Mouse (Mus musculus): ENCODE measurements around the gene Rap2a. TPM values are rescaled to one million over a fixed set of nuclear protein-coding genes. Genes with fewer than 3 reads are reported as not detected.

Gene Rap2a
- total and polyA plus RNA-seq, 3 experiments: 8.5 to 9.3 (median 8.9) TPM

- H3K27ac ChIP-seq: no peak overlapping the region
Observed at GRCm38 (mm10) chr14:120508566-120509365, 30.5 kb downstream of the Rap2a start.

GRCm38 (mm10) chr14:120509366-120509640 lies 31.1 kb downstream of the Rap2a start:
- H3K36me3 ChIP-seq (ENCODE audit: control insufficient read depth, insufficient read depth, low read length): no peaks in the 10 kb centered on the region
- H3K4me3 ChIP-seq: no peak overlapping the region
- H3K4me1 ChIP-seq (ENCODE audit: control insufficient read depth, insufficient read depth, low read length): no peaks in the 10 kb centered on the region; the same call in 1 of the 2 replicates
- 91% methylated on average over 5 of the region's 5 CpGs for WGBS
- DNase-seq: no peak
- no peak overlapping the region for H3K27ac ChIP-seq
- no peaks in the 10 kb centered on the region for H3K79me2 ChIP-seq (replicated peaks; ENCODE audit: control insufficient read depth, insufficient read depth, low read length)
- H3K9ac ChIP-seq (ENCODE audit: low read depth, low read length): no peak overlapping the region
- TF ChIP-seq EP300 (IDR thresholded peaks at IDR 0.05; ENCODE audit: insufficient read depth, low read depth, low read length): no peak
- no peak for TF ChIP-seq CTCF (IDR thresholded peaks at IDR 0.05)
- TF ChIP-seq POLR2A (IDR thresholded peaks at IDR 0.05; ENCODE audit: insufficient read depth, low read depth, low read length): no peak
- intact Hi-C loops (cut with DNase I): no loop called here
- H3K27me3 ChIP-seq (ENCODE audit: control insufficient read depth, insufficient read depth, low read length): no peaks in the 10 kb centered on the region

More at GRCm38 (mm10) chr14:120508566-120509365, 30.5 kb downstream of the Rap2a start:
- no peak for DNase-seq
- TF ChIP-seq CTCF (IDR thresholded peaks at IDR 0.05): no peak
- TF ChIP-seq EP300 (IDR thresholded peaks at IDR 0.05; ENCODE audit: insufficient read depth, low read depth, low read length): no peak
- no peak for TF ChIP-seq POLR2A (IDR thresholded peaks at IDR 0.05; ENCODE audit: insufficient read depth, low read depth, low read length)
- Histone ChIP-seq H3K79me2 (replicated peaks; ENCODE audit: control insufficient read depth, insufficient read depth, low read length) (no peaks in the 10 kb centered on the region), H3K27me3 (ENCODE audit: control insufficient read depth, insufficient read depth, low read length) (no peaks in the 10 kb centered on the region), H3K9ac (ENCODE audit: low read depth, low read length) (no peak overlapping the region), H3K36me3 (ENCODE audit: control insufficient read depth, insufficient read depth, low read length) (no peaks in the 10 kb centered on the region), H3K4me1 (ENCODE audit: control insufficient read depth, insufficient read depth, low read length) (no peaks in the 10 kb centered on the region; the same call in 1 of the 2 replicates), H3K4me3 (no peak overlapping the region)
- WGBS: 67% methylated on average over 16 of the region's 16 CpGs
- intact Hi-C loops (cut with DNase I): no loop called here

- Histone ChIP-seq H3K79me2 (replicated peaks; ENCODE audit: control insufficient read depth, insufficient read depth, low read length) (no peaks in the 10 kb centered on the region), H3K4me1 (ENCODE audit: control insufficient read depth, insufficient read depth, low read length) (no peaks in the 10 kb centered on the region; the same call in none of the 2 replicates), H3K27me3 (ENCODE audit: control insufficient read depth, insufficient read depth, low read length) (no peaks in the 10 kb centered on the region), H3K27ac (no peak overlapping the region), H3K36me3 (ENCODE audit: control insufficient read depth, insufficient read depth, low read length) (no peaks in the 10 kb centered on the region), H3K9ac (ENCODE audit: low read depth, low read length) (no peak overlapping the region), H3K4me3 (no peak overlapping the region)
- intact Hi-C loops (cut with DNase I): no loop called here
- TF ChIP-seq POLR2A (IDR thresholded peaks at IDR 0.05; ENCODE audit: insufficient read depth, low read depth, low read length) (no peak), EP300 (IDR thresholded peaks at IDR 0.05; ENCODE audit: insufficient read depth, low read depth, low read length) (no peak), CTCF (IDR thresholded peaks at IDR 0.05) (no peak)
- WGBS: 52% methylated on average over 5 of the region's 5 CpGs
- no peak for DNase-seq
Observed at GRCm38 (mm10) chr14:120511821-120512220, 33.6 kb downstream of the Rap2a start.

- DNase-seq: peak; percentile 36 to 46
- H3K4me1 ChIP-seq (ENCODE audit: control insufficient read depth, insufficient read depth, low read length): no peaks in the 10 kb centered on the region; the same call in none of the 2 replicates
- H3K9ac ChIP-seq (ENCODE audit: low read depth, low read length): no peak overlapping the region
- H3K27me3 ChIP-seq (ENCODE audit: control insufficient read depth, insufficient read depth, low read length): no peaks in the 10 kb centered on the region
- no peak overlapping the region for H3K4me3 ChIP-seq
- no peak overlapping the region for H3K27ac ChIP-seq
- intact Hi-C loops (cut with DNase I): no loop called here
- TF ChIP-seq EP300 (IDR thresholded peaks at IDR 0.05; ENCODE audit: insufficient read depth, low read depth, low read length): no peak
- no peak for TF ChIP-seq CTCF (IDR thresholded peaks at IDR 0.05)
- TF ChIP-seq POLR2A (IDR thresholded peaks at IDR 0.05; ENCODE audit: insufficient read depth, low read depth, low read length): no peak
- 50% methylated on average over 4 of the region's 4 CpGs for WGBS
- H3K79me2 ChIP-seq (replicated peaks; ENCODE audit: control insufficient read depth, insufficient read depth, low read length): no peaks in the 10 kb centered on the region
- no peaks in the 10 kb centered on the region for H3K36me3 ChIP-seq (ENCODE audit: control insufficient read depth, insufficient read depth, low read length)
Observed at GRCm38 (mm10) chr14:120514821-120515271, 36.6 kb downstream of the Rap2a start.

- TF ChIP-seq POLR2A (IDR thresholded peaks at IDR 0.05; ENCODE audit: insufficient read depth, low read depth, low read length): no peak
- TF ChIP-seq CTCF (IDR thresholded peaks at IDR 0.05): no peak
- TF ChIP-seq EP300 (IDR thresholded peaks at IDR 0.05; ENCODE audit: insufficient read depth, low read depth, low read length): no peak
- WGBS: 75% methylated on average over 1 of the region's 1 CpGs
- peak overlapping the region; percentile 17; the same call in 1 of the 2 replicates for H3K27ac ChIP-seq
Observed at GRCm38 (mm10) chr14:120515376-120515775, 37.1 kb downstream of the Rap2a start.

GRCm38 (mm10) chr14:120518706-120519105 lies 40.5 kb downstream of the Rap2a start:
- no peaks in the 10 kb centered on the region for H3K27me3 ChIP-seq (ENCODE audit: control insufficient read depth, insufficient read depth, low read length)
- intact Hi-C loops (cut with DNase I): no loop called here
- TF ChIP-seq EP300 (IDR thresholded peaks at IDR 0.05; ENCODE audit: insufficient read depth, low read depth, low read length): no peak
- no peak for TF ChIP-seq CTCF (IDR thresholded peaks at IDR 0.05)
- no peak for TF ChIP-seq POLR2A (IDR thresholded peaks at IDR 0.05; ENCODE audit: insufficient read depth, low read depth, low read length)
- H3K36me3 ChIP-seq (ENCODE audit: control insufficient read depth, insufficient read depth, low read length): no peaks in the 10 kb centered on the region
- no peaks in the 10 kb centered on the region; the same call in 1 of the 2 replicates for H3K4me1 ChIP-seq (ENCODE audit: control insufficient read depth, insufficient read depth, low read length)
- no peak overlapping the region for H3K4me3 ChIP-seq
- no peaks in the 10 kb centered on the region for H3K79me2 ChIP-seq (replicated peaks; ENCODE audit: control insufficient read depth, insufficient read depth, low read length)
- 74% methylated on average over 5 of the region's 5 CpGs for WGBS
- no peak overlapping the region for H3K27ac ChIP-seq
- DNase-seq: no peak
- no peak overlapping the region for H3K9ac ChIP-seq (ENCODE audit: low read depth, low read length)

More at GRCm38 (mm10) chr14:120515376-120515775, 37.1 kb downstream of the Rap2a start:
- no peaks in the 10 kb centered on the region for H3K27me3 ChIP-seq (ENCODE audit: control insufficient read depth, insufficient read depth, low read length)
- intact Hi-C loops (cut with DNase I): no loop called here
- no peak overlapping the region for H3K9ac ChIP-seq (ENCODE audit: low read depth, low read length)
- no peak overlapping the region for H3K4me3 ChIP-seq
- no peaks in the 10 kb centered on the region; the same call in none of the 2 replicates for H3K4me1 ChIP-seq (ENCODE audit: control insufficient read depth, insufficient read depth, low read length)
- peak; percentile 52 to 61 for DNase-seq
- no peaks in the 10 kb centered on the region for H3K36me3 ChIP-seq (ENCODE audit: control insufficient read depth, insufficient read depth, low read length)
- no peaks in the 10 kb centered on the region for H3K79me2 ChIP-seq (replicated peaks; ENCODE audit: control insufficient read depth, insufficient read depth, low read length)
